Mouse (Mus musculus): ENCODE results near the gene Lmbr1l.

GRCm38 (mm10) chr15:98927566-98927965 lies 9.5 kb upstream of the Lmbr1l start:
- TF ChIP-seq EP300 (IDR thresholded peaks at IDR 0.05; ENCODE audit: low read depth in 1 of 2, low read length in 2 of 2): no peak
- no peak for TF ChIP-seq MAFK (IDR thresholded peaks at IDR 0.05; ENCODE audit: borderline replicate concordance, low read depth, low read length)
- TF ChIP-seq MAZ (IDR thresholded peaks at IDR 0.05; ENCODE audit: low read depth, low read length): no peak
- no peak for TF ChIP-seq GATA1 (IDR thresholded peaks at IDR 0.05; ENCODE audit: low read depth, low read length)
- no peak for TF ChIP-seq SIN3A (IDR thresholded peaks at IDR 0.05; ENCODE audit: low read length)
- TF ChIP-seq CTCF (IDR thresholded peaks at IDR 0.05 in 2 of 3, conservative IDR thresholded peaks at IDR 0.05 in 1 of 3; ENCODE audit: control insufficient read depth in 1 of 3, insufficient read depth in 1 of 3, low read depth in 2 of 3, low read length in 3 of 3, poor library complexity in 1 of 3, severe bottlenecking in 1 of 3): no peak

All from MEL (cell line).